In genomic region chr1:186358011-186358670, GRCm38 (mm10) we compare ENCODE assay signal across 8 mouse cellular contexts.
DNase-seq lines count a peak whose midpoint lies in the region; ATAC-seq lines count a peak whose summit lies in the region.

No protein-coding gene starts in this region.

- ATAC-seq in granulocyte monocyte progenitor cell, adult 5-6 weeks (replicated peaks; ENCODE audit: poor library complexity, severe bottlenecking) = no peak

- H3K36me3 ChIP-seq in limb, embryonic 10.5 days = no peaks in the 10 kb centered on the region

- H3K27ac ChIP-seq in limb, embryonic 10.5 days = peak overlapping the region; percentile 47; the same call in 1 of the 2 replicates

- intact Hi-C loops in left cerebral cortex, postnatal 36 days (cut with DNase I) = no loop called here

- peak; percentile 51 for DNase-seq in gastrocnemius, adult 18-20 months (ENCODE audit: low spot score)
- DNase-seq in gastrocnemius, postnatal 4 days (ENCODE audit: low spot score in 2 of 2) = no peak
- peak; percentile 13 for DNase-seq in adrenal gland, postnatal 14 days
- peak; percentile 80 to 82 for DNase-seq in heart, adult 9 months (ENCODE audit: low spot score in 2 of 2)
- DNase-seq in limb, embryonic 10.5 days (ENCODE audit: low spot score) = no peak
- DNase-seq in left cerebral cortex, postnatal 36 days (ENCODE audit: low spot score in 2 of 2) = no peak
- DNase-seq in urinary bladder, adult 2 months (ENCODE audit: low spot score) = no peak

- H3K4me3 ChIP-seq in limb, embryonic 10.5 days = no peak overlapping the region

- H3K4me1 ChIP-seq in limb, embryonic 10.5 days = peaks cover 10% of the 10 kb centered on the region

- no peaks in the 10 kb centered on the region for H3K27me3 ChIP-seq in limb, embryonic 10.5 days (ENCODE audit: low read depth, poor library complexity, severe bottlenecking)

- no peaks in the 10 kb centered on the region for H3K9me3 ChIP-seq in limb, embryonic 10.5 days (replicated peaks)

- 46% methylated on average over 15 of the region's 15 CpGs for WGBS in limb, embryonic 10.5 days

Comparison
In these comparisons a context has a peak if more than half of its experiments do, and no peak if none do; other contexts are left out.
1. DNase-seq: peak in gastrocnemius, adult 18-20 months (single experiment), adrenal gland, postnatal 14 days (single experiment) and heart, adult 9 months (2 of 2); none in gastrocnemius, postnatal 4 days (0 of 2), limb, embryonic 10.5 days (single experiment), left cerebral cortex, postnatal 36 days (0 of 2) and urinary bladder, adult 2 months (single experiment).